Mouse (Mus musculus) gastrocnemius, postnatal 36 days (tissue): ENCODE results near the gene Rab35. TPM values are rescaled to one million over a fixed set of nuclear protein-coding genes. Genes with fewer than 3 reads are reported as not detected.
A peak's percentile ranks its signal among the peaks of the same experiment; 100 is the strongest.

Source experiments
- DNase-seq, 2 experiments: peaks; one replicate each; pipeline ENCODE4 v3.0.0; 2022
- intact Hi-C: fragments of 180-260 bp; cut with DNase I; formaldehyde crosslinking; loops from one replicate; pipeline ENCODE4 v1.15.1; 2025
- total RNA-seq, 2 experiments: library from RNA; stranded (reverse); gene quantifications; 2 replicates each; pipeline ENCODE4 v1.2.3; 2021

Gene Rab35
- total RNA-seq, 2 experiments from 2014 or later, result 31.8 to 32.8 TPM

GRCm38 (mm10) chr5:115644192-115644591 lies 12.5 kb downstream of the Rab35 start:
- intact Hi-C loops, result no loop called here
- no peak for DNase-seq

GRCm38 (mm10) chr5:115648876-115649275 lies 17.2 kb downstream of the Rab35 start:
- no peak for DNase-seq
- intact Hi-C loops, result no loop called here

- intact Hi-C loops, result no loop called here
Observed at GRCm38 (mm10) chr5:115649699-115650098, 18.0 kb downstream of the Rab35 start.

GRCm38 (mm10) chr5:115650885-115651284 lies 19.2 kb downstream of the Rab35 start:
- DNase-seq, result no peak
- intact Hi-C loops, result no loop called here

More at GRCm38 (mm10) chr5:115649699-115650098, 18.0 kb downstream of the Rab35 start:
- no peak for DNase-seq

- intact Hi-C loops, result no loop called here
- no peak for DNase-seq
Observed at GRCm38 (mm10) chr5:115651821-115652220, 20.1 kb downstream of the Rab35 start.

GRCm38 (mm10) chr5:115652681-115653575 lies 21.2 kb downstream of the Rab35 start:
- DNase-seq, result peak; percentile 100
- intact Hi-C loops, result no loop called here

GRCm38 (mm10) chr5:115653776-115654175 lies 22.1 kb downstream of the Rab35 start:
- intact Hi-C loops, result no loop called here
- DNase-seq, result no peak

GRCm38 (mm10) chr5:115656677-115657076 lies 25.0 kb downstream of the Rab35 start:
- no peak for DNase-seq
- intact Hi-C loops, result no loop called here

GRCm38 (mm10) chr5:115657234-115657633 lies 25.5 kb downstream of the Rab35 start:
- intact Hi-C loops, result no loop called here
- DNase-seq, result no peak

- intact Hi-C loops, result no loop called here
- no peak for DNase-seq
Observed at GRCm38 (mm10) chr5:115658352-115658751, 26.6 kb downstream of the Rab35 start.

- DNase-seq, result no peak
- intact Hi-C loops, result no loop called here
Observed at GRCm38 (mm10) chr5:115662658-115663057, 30.9 kb downstream of the Rab35 start.

GRCm38 (mm10) chr5:115666366-115667065 lies 34.8 kb downstream of the Rab35 start:
- intact Hi-C loops, result no loop called here
- DNase-seq, result no peak

GRCm38 (mm10) chr5:115667210-115667609 lies 35.5 kb downstream of the Rab35 start:
- DNase-seq, result no peak
- intact Hi-C loops, result no loop called here

- intact Hi-C loops, result no loop called here
- no peak for DNase-seq
Observed at GRCm38 (mm10) chr5:115667894-115668293, 36.2 kb downstream of the Rab35 start.

- intact Hi-C loops, result no loop called here
- DNase-seq, result no peak
Observed at GRCm38 (mm10) chr5:115668986-115669385, 37.3 kb downstream of the Rab35 start.

GRCm38 (mm10) chr5:115669974-115670373 lies 38.3 kb downstream of the Rab35 start:
- no peak for DNase-seq
- intact Hi-C loops, result no loop called here

GRCm38 (mm10) chr5:115670406-115670805 lies 38.7 kb downstream of the Rab35 start:
- intact Hi-C loops, result no loop called here
- no peak for DNase-seq

- no peak for DNase-seq
Observed at GRCm38 (mm10) chr5:115671846-115672245, 40.1 kb downstream of the Rab35 start.

GRCm38 (mm10) chr5:115685126-115685525 lies 53.4 kb downstream of the Rab35 start:
- no peak for DNase-seq
- intact Hi-C loops, result no loop called here

More at GRCm38 (mm10) chr5:115671846-115672245, 40.1 kb downstream of the Rab35 start:
- intact Hi-C loops, result no loop called here

- intact Hi-C loops, result no loop called here
- no peak for DNase-seq
Observed at GRCm38 (mm10) chr5:115686716-115687115, 55.0 kb downstream of the Rab35 start.

- intact Hi-C loops, result no loop called here
- DNase-seq, result no peak
Observed at GRCm38 (mm10) chr5:115693271-115693670, 61.6 kb downstream of the Rab35 start.
